Mouse (Mus musculus) CH12.LX (cell line): ENCODE measurements around the gene Gper1. TPM values are rescaled to one million over a fixed set of nuclear protein-coding genes. Genes with fewer than 3 reads are reported as not detected.

Experiments
- DNase-seq: peaks from one replicate; pipeline ENCODE4 v3.0.0-alpha.2; 2013; ENCODE audit errors: extremely low read depth
- H3K27ac ChIP-seq: 2 replicates; pipeline ENCODE4 v1.5.1; 2012; ENCODE audit warnings: low read depth, mild to moderate bottlenecking, control low read depth, moderate library complexity; ENCODE audit not compliant: insufficient read depth
- H3K27me3 ChIP-seq: replicated peaks from 2 replicates; pipeline ENCODE3; 2012; ENCODE audit warnings: inconsistent platforms
- H3K36me3 ChIP-seq, 2 experiments: replicated peaks in 1 of 2; 2 replicates each; pipeline versions ENCODE3 to v1.6.1; 2012; ENCODE audit warnings: inconsistent platforms in 1 of 2, low read length in 1 of 2, mild to moderate bottlenecking in 1 of 2, mixed read lengths in 1 of 2, moderate library complexity in 1 of 2; ENCODE audit not compliant: control insufficient read depth in 1 of 2, insufficient read depth in 1 of 2
- H3K4me1 ChIP-seq, 2 experiments: 2 replicates each; pipeline ENCODE4 v1.6.1; 2012; ENCODE audit warnings: inconsistent platforms in 1 of 2, moderate library complexity in 1 of 2; ENCODE audit not compliant: insufficient read depth in 2 of 2, control insufficient read depth in 1 of 2
- H3K4me2 ChIP-seq: 2 replicates; pipeline ENCODE4 v1.6.1; 2012; ENCODE audit warnings: low read depth, mild to moderate bottlenecking, control low read depth; ENCODE audit not compliant: poor library complexity, insufficient read depth, severe bottlenecking
- H3K4me3 ChIP-seq, 3 experiments: fragments of 150-350 bp in 1 of 3; sonication (generic) in 1 of 3; replicated peaks in 1 of 3; 2 replicates each; pipeline versions ENCODE3 to v1.5.1; 2011 to 2012; ENCODE audit warnings: low read depth in 2 of 3, low read length in 2 of 3, mild to moderate bottlenecking in 2 of 3, moderate library complexity in 2 of 3, control low read depth in 1 of 3, improper control_type of control experiment in 1 of 3, inconsistent platforms in 1 of 3, mixed read lengths in 1 of 3; ENCODE audit not compliant: poor library complexity in 1 of 3
- H3K79me2 ChIP-seq: replicated peaks from 2 replicates; pipeline ENCODE4 v1.6.1; 2012; ENCODE audit warnings: mild to moderate bottlenecking, moderate library complexity; ENCODE audit not compliant: control insufficient read depth, poor library complexity, insufficient read depth, severe bottlenecking; ENCODE audit errors: extremely low read depth
- H3K9ac ChIP-seq: 2 replicates; pipeline ENCODE4 v1.6.1; 2012; ENCODE audit warnings: low read depth, mild to moderate bottlenecking, control low read depth, moderate library complexity; ENCODE audit not compliant: insufficient read depth
- H3K9me3 ChIP-seq: replicated peaks from 2 replicates; pipeline ENCODE3; 2012; ENCODE audit warnings: low read length, inconsistent platforms, mixed read lengths
- CHD1 ChIP-seq: IDR thresholded peaks from 2 replicates; pipeline ENCODE4 v1.6.1; 2012; ENCODE audit warnings: low read depth, low read length, improper control_type of control experiment, inconsistent platforms
- E2F4 ChIP-seq: IDR thresholded peaks from 2 replicates; pipeline ENCODE4 v1.6.1; 2011; ENCODE audit warnings: low read depth, low read length, improper control_type of control experiment; ENCODE audit not compliant: insufficient replicate concordance
- EP300 ChIP-seq: IDR thresholded peaks from 2 replicates; pipeline ENCODE4 v1.6.1; 2011; ENCODE audit warnings: low read length, improper control_type of control experiment
- ETS1 ChIP-seq: conservative IDR thresholded peaks from 2 replicates; pipeline ENCODE4 v1.6.1; 2012; ENCODE audit warnings: low read depth, mild to moderate bottlenecking, inconsistent platforms, low read length, improper control_type of control experiment, moderate library complexity
- GABPA ChIP-seq: IDR thresholded peaks from 2 replicates; pipeline ENCODE4 v1.6.1; 2012; ENCODE audit warnings: low read depth, low read length, improper control_type of control experiment, inconsistent platforms; ENCODE audit not compliant: insufficient replicate concordance
- IRF4 ChIP-seq: IDR thresholded peaks from 2 replicates; pipeline ENCODE4 v1.6.1; 2014; ENCODE audit warnings: low read depth, mild to moderate bottlenecking, inconsistent platforms, low read length, improper control_type of control experiment
- KAT2A ChIP-seq: IDR thresholded peaks from 2 replicates; pipeline ENCODE4 v1.6.1; 2012; ENCODE audit warnings: low read length, improper control_type of control experiment, inconsistent platforms; ENCODE audit not compliant: insufficient replicate concordance
- MAFK ChIP-seq: IDR thresholded peaks from 2 replicates; pipeline ENCODE4 v1.6.1; 2011; ENCODE audit warnings: low read length, improper control_type of control experiment; ENCODE audit not compliant: insufficient replicate concordance
- MAZ ChIP-seq: IDR thresholded peaks from 2 replicates; pipeline ENCODE4 v1.6.1; 2012; ENCODE audit warnings: low read depth, mild to moderate bottlenecking, inconsistent platforms, low read length, improper control_type of control experiment, moderate library complexity
- MEF2A ChIP-seq: IDR thresholded peaks from 2 replicates; pipeline ENCODE4 v1.6.1; 2014; ENCODE audit warnings: low read depth, mild to moderate bottlenecking, inconsistent platforms, low read length, improper control_type of control experiment, borderline replicate concordance
- NELFE ChIP-seq: IDR thresholded peaks from 2 replicates; pipeline ENCODE4 v1.6.1; 2011; ENCODE audit warnings: low read depth, low read length, improper control_type of control experiment
- NRF1 ChIP-seq: IDR thresholded peaks from 2 replicates; pipeline ENCODE4 v1.6.1; 2014; ENCODE audit warnings: low read depth, mild to moderate bottlenecking, inconsistent platforms, low read length, improper control_type of control experiment, moderate library complexity
- POLR2A ChIP-seq: IDR thresholded peaks from 2 replicates; pipeline ENCODE4 v1.6.1; 2011; ENCODE audit warnings: low read depth, mild to moderate bottlenecking, improper control_type of control experiment, low read length
- RAD21 ChIP-seq: IDR thresholded peaks from 2 replicates; pipeline ENCODE4 v1.6.1; 2011; ENCODE audit warnings: low read depth, mild to moderate bottlenecking, low read length, improper control_type of control experiment, moderate library complexity
- SIN3A ChIP-seq: IDR thresholded peaks from 2 replicates; pipeline ENCODE4 v1.6.1; 2012; ENCODE audit warnings: low read length, improper control_type of control experiment, inconsistent platforms
- SMC3 ChIP-seq: IDR thresholded peaks from 2 replicates; pipeline ENCODE4 v1.6.1; 2011; ENCODE audit warnings: low read depth, low read length, improper control_type of control experiment
- UBTF ChIP-seq: IDR thresholded peaks from 2 replicates; pipeline ENCODE4 v1.6.1; 2012; ENCODE audit warnings: low read depth, mild to moderate bottlenecking, inconsistent platforms, low read length, improper control_type of control experiment, moderate library complexity
- USF1 ChIP-seq: IDR thresholded peaks from 2 replicates; pipeline ENCODE4 v1.6.1; 2014; ENCODE audit warnings: low read depth, mild to moderate bottlenecking, inconsistent platforms, low read length, improper control_type of control experiment
- ZKSCAN1 ChIP-seq: IDR thresholded peaks from 2 replicates; pipeline ENCODE4 v1.6.1; 2012; ENCODE audit warnings: low read depth, inconsistent platforms, low read length, improper control_type of control experiment, borderline replicate concordance
- ZMIZ1 ChIP-seq: IDR thresholded peaks from 2 replicates; pipeline ENCODE4 v1.6.1; 2012; ENCODE audit warnings: low read depth, mild to moderate bottlenecking, inconsistent platforms, low read length, improper control_type of control experiment
- dilution Hi-C: fragments of 300-500 bp; cut with MboI; formaldehyde crosslinking; loops from 2 replicates; pipeline ENCODE4 v1.14.3; 2020; ENCODE audit warnings: low sequenced_read_pairs; ENCODE audit not compliant: extremely low pct_unique_long_range_greater_than_20kb, extremely low pct_ligation_motif_present
- in situ Hi-C: fragments of 300-500 bp; cut with MboI; formaldehyde crosslinking; loops from 3 replicates; pipeline ENCODE4 v1.14.3; 2019; ENCODE audit warnings: low sequenced_read_pairs, low pct_ligation_motif_present, low pct_unique_long_range_greater_than_20kb, mixed read lengths
- polyA plus RNA-seq: library from polyadenylated mRNA; unstranded; fragments of >175 nt; gene quantifications from 2 replicates; pipeline ENCODE4 v1.2.1, GENCODE M21; 2012; ENCODE audit warnings: low read depth; ENCODE audit not compliant: insufficient read length
- total RNA-seq, 2 experiments: library from RNA; depleted of rRNA; stranded (reverse); fragments of 300-350 nt in 1 of 2; fragments of >200 nt in 1 of 2; gene quantifications; 2 replicates each; pipeline ENCODE4 v1.2.3; 2012 to 2014

Gene Gper1
- total and polyA plus RNA-seq, 3 experiments = 0.13 TPM; not detected in 2

DNA sequence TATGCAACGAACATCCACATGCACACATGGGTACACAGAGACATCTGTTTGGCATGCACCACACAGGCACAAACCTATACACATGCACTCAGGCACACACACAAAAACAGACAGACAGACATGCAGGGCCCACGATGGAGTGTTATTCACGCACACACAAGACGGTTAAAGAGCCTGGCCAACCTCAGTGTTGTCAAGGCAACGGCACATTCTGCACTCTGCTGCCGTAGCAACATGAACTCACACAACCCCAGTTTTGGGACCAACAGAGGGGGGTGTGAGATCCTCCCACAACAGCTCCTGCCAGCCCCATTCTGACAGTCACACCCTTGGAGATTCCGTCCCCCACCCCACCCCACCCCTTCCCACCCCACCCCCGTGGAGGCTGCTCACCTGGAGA is 12.0 kb downstream of the Gper1 start:
- dilution Hi-C loops = no loop called here
- Histone ChIP-seq H3K9ac (no peak overlapping the region), H3K79me2 (no peaks in the 10 kb centered on the region), H3K4me3 (no peak overlapping the region), H3K4me2 (no peak overlapping the region), H3K36me3 (peaks cover 0 to 72% of the 10 kb centered on the region in 2 experiments), H3K9me3 (no peaks in the 10 kb centered on the region), H3K27me3 (no peaks in the 10 kb centered on the region), H3K27ac (no peak overlapping the region), H3K4me1 (peaks cover 0 to 10% of the 10 kb centered on the region in 2 experiments; a peak in 2 of 4 replicates)
- in situ Hi-C loops = no loop called here
- TF ChIP-seq GABPA (no peak), ZMIZ1 (no peak), POLR2A (no peak), CHD1 (no peak), MAFK (no peak), SMC3 (no peak), SIN3A (no peak), IRF4 (no peak), ETS1 (no peak), KAT2A (no peak), RAD21 (no peak), ZKSCAN1 (no peak), UBTF (no peak)
- no peak for DNase-seq

- no peaks in the 10 kb centered on the region for H3K79me2 ChIP-seq
- H3K4me1 ChIP-seq = peaks cover 0 to 10% of the 10 kb centered on the region in 2 experiments; a peak in 2 of 4 replicates
- no peaks in the 10 kb centered on the region for H3K9me3 ChIP-seq
- H3K4me2 ChIP-seq = no peak overlapping the region
- dilution Hi-C loops = no loop called here
- in situ Hi-C loops = no loop called here
- no peak overlapping the region for H3K9ac ChIP-seq
- no peak overlapping the region for H3K27ac ChIP-seq
- no peak for TF ChIP-seq ETS1
- TF ChIP-seq SIN3A = no peak
- TF ChIP-seq UBTF = no peak
- no peak for TF ChIP-seq USF1
- TF ChIP-seq CHD1 = no peak
- TF ChIP-seq NRF1 = no peak
- TF ChIP-seq E2F4 = no peak
- no peak for TF ChIP-seq MEF2A
- no peak for TF ChIP-seq MAZ
- no peak for TF ChIP-seq POLR2A
- no peak for TF ChIP-seq IRF4
- TF ChIP-seq NELFE = no peak
- TF ChIP-seq EP300 = no peak
- no peaks in the 10 kb centered on the region for H3K27me3 ChIP-seq
- no peak overlapping the region for H3K4me3 ChIP-seq
- DNase-seq = no peak
- peaks cover 0 to 76% of the 10 kb centered on the region in 2 experiments for H3K36me3 ChIP-seq
Measured at GRCm38 (mm10) chr5:139437769-139438168, 14.8 kb downstream of the Gper1 start.
